Mouse (Mus musculus) CH12.LX (cell line): ENCODE data around the gene Gp5. TPM values are rescaled to one million over a fixed set of nuclear protein-coding genes. Genes with fewer than 3 reads are reported as not detected.

Source experiments
- DNase-seq: peaks from one replicate; pipeline ENCODE4 v3.0.0-alpha.2; 2013; ENCODE audit errors: extremely low read depth
- H3K27ac ChIP-seq: 2 replicates; pipeline ENCODE4 v1.5.1; 2012; ENCODE audit warnings: low read depth, mild to moderate bottlenecking, control low read depth, moderate library complexity; ENCODE audit not compliant: insufficient read depth
- H3K27me3 ChIP-seq: replicated peaks from 2 replicates; pipeline ENCODE3; 2012; ENCODE audit warnings: inconsistent platforms
- H3K36me3 ChIP-seq, 2 experiments: replicated peaks in 1 of 2; 2 replicates each; pipeline versions ENCODE3 to v1.6.1; 2012; ENCODE audit warnings: inconsistent platforms in 1 of 2, low read length in 1 of 2, mild to moderate bottlenecking in 1 of 2, mixed read lengths in 1 of 2, moderate library complexity in 1 of 2; ENCODE audit not compliant: control insufficient read depth in 1 of 2, insufficient read depth in 1 of 2
- H3K4me1 ChIP-seq, 2 experiments: 2 replicates each; pipeline ENCODE4 v1.6.1; 2012; ENCODE audit warnings: inconsistent platforms in 1 of 2, moderate library complexity in 1 of 2; ENCODE audit not compliant: insufficient read depth in 2 of 2, control insufficient read depth in 1 of 2
- H3K4me2 ChIP-seq: 2 replicates; pipeline ENCODE4 v1.6.1; 2012; ENCODE audit warnings: low read depth, mild to moderate bottlenecking, control low read depth; ENCODE audit not compliant: poor library complexity, insufficient read depth, severe bottlenecking
- H3K4me3 ChIP-seq, 3 experiments: fragments of 150-350 bp in 1 of 3; sonication (generic) in 1 of 3; replicated peaks in 1 of 3; 2 replicates each; pipeline versions ENCODE3 to v1.5.1; 2011 to 2012; ENCODE audit warnings: low read depth in 2 of 3, low read length in 2 of 3, mild to moderate bottlenecking in 2 of 3, moderate library complexity in 2 of 3, control low read depth in 1 of 3, improper control_type of control experiment in 1 of 3, inconsistent platforms in 1 of 3, mixed read lengths in 1 of 3; ENCODE audit not compliant: poor library complexity in 1 of 3
- H3K79me2 ChIP-seq: replicated peaks from 2 replicates; pipeline ENCODE4 v1.6.1; 2012; ENCODE audit warnings: mild to moderate bottlenecking, moderate library complexity; ENCODE audit not compliant: control insufficient read depth, poor library complexity, insufficient read depth, severe bottlenecking; ENCODE audit errors: extremely low read depth
- H3K9ac ChIP-seq: 2 replicates; pipeline ENCODE4 v1.6.1; 2012; ENCODE audit warnings: low read depth, mild to moderate bottlenecking, control low read depth, moderate library complexity; ENCODE audit not compliant: insufficient read depth
- H3K9me3 ChIP-seq: replicated peaks from 2 replicates; pipeline ENCODE3; 2012; ENCODE audit warnings: low read length, inconsistent platforms, mixed read lengths
- BHLHE40 ChIP-seq: IDR thresholded peaks from 2 replicates; pipeline ENCODE4 v1.6.1; 2011; ENCODE audit warnings: mild to moderate bottlenecking, low read depth, low read length, improper control_type of control experiment
- CHD1 ChIP-seq: IDR thresholded peaks from 2 replicates; pipeline ENCODE4 v1.6.1; 2012; ENCODE audit warnings: low read depth, low read length, improper control_type of control experiment, inconsistent platforms
- CTCF ChIP-seq, 2 experiments: IDR thresholded peaks in 1 of 2; conservative IDR thresholded peaks in 1 of 2; 2 replicates each; pipeline ENCODE4 v1.5.1; 2011 to 2012; ENCODE audit warnings: low read depth in 2 of 2, low read length in 2 of 2, improper control_type of control experiment in 1 of 2, inconsistent platforms in 1 of 2, mild to moderate bottlenecking in 1 of 2, moderate library complexity in 1 of 2
- E2F4 ChIP-seq: IDR thresholded peaks from 2 replicates; pipeline ENCODE4 v1.6.1; 2011; ENCODE audit warnings: low read depth, low read length, improper control_type of control experiment; ENCODE audit not compliant: insufficient replicate concordance
- ELF1 ChIP-seq: IDR thresholded peaks from 2 replicates; pipeline ENCODE4 v1.6.1; 2014; ENCODE audit warnings: low read depth, mild to moderate bottlenecking, inconsistent platforms, low read length, improper control_type of control experiment
- ETS1 ChIP-seq: conservative IDR thresholded peaks from 2 replicates; pipeline ENCODE4 v1.6.1; 2012; ENCODE audit warnings: low read depth, mild to moderate bottlenecking, inconsistent platforms, low read length, improper control_type of control experiment, moderate library complexity
- GABPA ChIP-seq: IDR thresholded peaks from 2 replicates; pipeline ENCODE4 v1.6.1; 2012; ENCODE audit warnings: low read depth, low read length, improper control_type of control experiment, inconsistent platforms; ENCODE audit not compliant: insufficient replicate concordance
- IRF4 ChIP-seq: IDR thresholded peaks from 2 replicates; pipeline ENCODE4 v1.6.1; 2014; ENCODE audit warnings: low read depth, mild to moderate bottlenecking, inconsistent platforms, low read length, improper control_type of control experiment
- JUN ChIP-seq: IDR thresholded peaks from 2 replicates; pipeline ENCODE4 v1.6.1; 2011; ENCODE audit warnings: low read depth, mild to moderate bottlenecking, low read length, improper control_type of control experiment, moderate library complexity; ENCODE audit not compliant: insufficient read depth
- KAT2A ChIP-seq: IDR thresholded peaks from 2 replicates; pipeline ENCODE4 v1.6.1; 2012; ENCODE audit warnings: low read length, improper control_type of control experiment, inconsistent platforms; ENCODE audit not compliant: insufficient replicate concordance
- MAFK ChIP-seq: IDR thresholded peaks from 2 replicates; pipeline ENCODE4 v1.6.1; 2011; ENCODE audit warnings: low read length, improper control_type of control experiment; ENCODE audit not compliant: insufficient replicate concordance
- MAZ ChIP-seq: IDR thresholded peaks from 2 replicates; pipeline ENCODE4 v1.6.1; 2012; ENCODE audit warnings: low read depth, mild to moderate bottlenecking, inconsistent platforms, low read length, improper control_type of control experiment, moderate library complexity
- MEF2A ChIP-seq: IDR thresholded peaks from 2 replicates; pipeline ENCODE4 v1.6.1; 2014; ENCODE audit warnings: low read depth, mild to moderate bottlenecking, inconsistent platforms, low read length, improper control_type of control experiment, borderline replicate concordance
- NELFE ChIP-seq: IDR thresholded peaks from 2 replicates; pipeline ENCODE4 v1.6.1; 2011; ENCODE audit warnings: low read depth, low read length, improper control_type of control experiment
- PAX5 ChIP-seq: IDR thresholded peaks from 2 replicates; pipeline ENCODE4 v1.6.1; 2012; ENCODE audit warnings: low read length, inconsistent platforms, mixed read lengths
- POLR2AphosphoS2 ChIP-seq: IDR thresholded peaks from 2 replicates; pipeline ENCODE4 v1.6.1; 2011; ENCODE audit warnings: low read depth, low read length, improper control_type of control experiment
- RAD21 ChIP-seq: IDR thresholded peaks from 2 replicates; pipeline ENCODE4 v1.6.1; 2011; ENCODE audit warnings: low read depth, mild to moderate bottlenecking, low read length, improper control_type of control experiment, moderate library complexity
- SIN3A ChIP-seq: IDR thresholded peaks from 2 replicates; pipeline ENCODE4 v1.6.1; 2012; ENCODE audit warnings: low read length, improper control_type of control experiment, inconsistent platforms
- SMC3 ChIP-seq: IDR thresholded peaks from 2 replicates; pipeline ENCODE4 v1.6.1; 2011; ENCODE audit warnings: low read depth, low read length, improper control_type of control experiment
- TBP ChIP-seq: conservative IDR thresholded peaks from 2 replicates; pipeline ENCODE4 v1.6.1; 2011; ENCODE audit warnings: low read depth, low read length, improper control_type of control experiment
- TCF12 ChIP-seq: IDR thresholded peaks from 2 replicates; pipeline ENCODE4 v1.6.1; 2014; ENCODE audit warnings: low read depth, mild to moderate bottlenecking, inconsistent platforms, low read length, improper control_type of control experiment
- UBTF ChIP-seq: IDR thresholded peaks from 2 replicates; pipeline ENCODE4 v1.6.1; 2012; ENCODE audit warnings: low read depth, mild to moderate bottlenecking, inconsistent platforms, low read length, improper control_type of control experiment, moderate library complexity
- USF1 ChIP-seq: IDR thresholded peaks from 2 replicates; pipeline ENCODE4 v1.6.1; 2014; ENCODE audit warnings: low read depth, mild to moderate bottlenecking, inconsistent platforms, low read length, improper control_type of control experiment
- ZC3H11A ChIP-seq: IDR thresholded peaks from 2 replicates; pipeline ENCODE4 v1.6.1; 2012; ENCODE audit warnings: low read depth, mild to moderate bottlenecking, inconsistent platforms, low read length, improper control_type of control experiment
- ZNF384 ChIP-seq: IDR thresholded peaks from 2 replicates; pipeline ENCODE4 v1.6.1; 2012; ENCODE audit warnings: low read depth, low read length, improper control_type of control experiment, inconsistent platforms
- dilution Hi-C: fragments of 300-500 bp; cut with MboI; formaldehyde crosslinking; loops from 2 replicates; pipeline ENCODE4 v1.14.3; 2020; ENCODE audit warnings: low sequenced_read_pairs; ENCODE audit not compliant: extremely low pct_unique_long_range_greater_than_20kb, extremely low pct_ligation_motif_present
- in situ Hi-C: fragments of 300-500 bp; cut with MboI; formaldehyde crosslinking; loops from 3 replicates; pipeline ENCODE4 v1.14.3; 2019; ENCODE audit warnings: low sequenced_read_pairs, low pct_ligation_motif_present, low pct_unique_long_range_greater_than_20kb, mixed read lengths
- polyA plus RNA-seq: library from polyadenylated mRNA; unstranded; fragments of >175 nt; gene quantifications from 2 replicates; pipeline ENCODE4 v1.2.1, GENCODE M21; 2012; ENCODE audit warnings: low read depth; ENCODE audit not compliant: insufficient read length
- total RNA-seq, 2 experiments: library from RNA; depleted of rRNA; stranded (reverse); fragments of 300-350 nt in 1 of 2; fragments of >200 nt in 1 of 2; gene quantifications; 2 replicates each; pipeline ENCODE4 v1.2.3; 2012 to 2014

Gp5 gene
- total and polyA plus RNA-seq, 3 experiments = 0.25 TPM; not detected in 2

- Histone ChIP-seq H3K9me3 (no peaks in the 10 kb centered on the region), H3K27me3 (no peaks in the 10 kb centered on the region), H3K79me2 (no peaks in the 10 kb centered on the region), H3K36me3 (no peaks in the 10 kb centered on the region), H3K4me3 (no peak overlapping the region), H3K4me1 (peaks cover under 1 to 14% of the 10 kb centered on the region in 2 experiments; a peak in 3 of 4 replicates), H3K27ac (no peak overlapping the region), H3K4me2 (no peak overlapping the region), H3K9ac (no peak overlapping the region)
- TF ChIP-seq E2F4 (no peak), MAFK (0 out of 2 replicates have a peak, but pooled peaks have one; percentile 19)
- no peak for DNase-seq
- in situ Hi-C loops (loop anchor here (5.0 to 25.0 kb wide), 3 partner anchors 37 to 1097 kb away; no protein-coding TSS in a partner anchor), dilution Hi-C loops (no loop called here)
These were observed 45.0 kb downstream of the Gp5 start for GRCm38 (mm10) chr16:30265611-30266010.

DNA sequence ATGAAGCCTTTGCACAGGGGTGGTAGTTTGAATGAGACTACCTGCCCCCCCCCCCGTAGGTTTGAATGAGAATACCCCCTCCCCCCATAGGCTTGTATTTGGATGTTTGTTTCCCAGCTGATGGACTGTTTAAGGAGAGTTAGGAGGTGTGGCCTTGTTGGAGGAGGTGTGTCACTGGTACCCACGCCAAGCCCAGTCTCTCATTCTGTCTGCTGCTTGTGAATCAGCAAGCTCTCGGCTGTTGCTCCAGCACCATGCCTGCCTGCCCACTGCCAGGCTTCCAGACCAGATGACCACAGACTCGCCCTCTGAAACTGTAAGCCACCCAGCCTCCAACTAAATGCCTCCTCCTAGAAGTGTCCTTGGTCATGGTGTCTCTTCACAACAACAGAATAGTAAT, 47.4 kb downstream of the Gp5 start:
- Histone ChIP-seq H3K36me3 (no peaks in the 10 kb centered on the region), H3K27ac (no peak overlapping the region), H3K4me3 (no peak overlapping the region), H3K9ac (no peak overlapping the region), H3K4me2 (no peak overlapping the region), H3K4me1 (peaks cover 3 to 11% of the 10 kb centered on the region in 2 experiments; a peak in 3 of 4 replicates), H3K27me3 (peaks cover 1% of the 10 kb centered on the region), H3K79me2 (no peaks in the 10 kb centered on the region), H3K9me3 (no peaks in the 10 kb centered on the region)
- DNase-seq = no peak
- no peak for TF ChIP-seq TBP
- dilution Hi-C loops = no loop called here
- in situ Hi-C loops = loop anchor here (25.0 kb wide), 2 partner anchors 799 to 1099 kb away; no protein-coding TSS in a partner anchor

- H3K27me3 ChIP-seq = peaks cover 1% of the 10 kb centered on the region
- in situ Hi-C loops = loop anchor here (25.0 kb wide), 2 partner anchors 800 to 1100 kb away; no protein-coding TSS in a partner anchor
- no peaks in the 10 kb centered on the region for H3K36me3 ChIP-seq
- peak; percentile 83 for DNase-seq
- no peaks in the 10 kb centered on the region for H3K9me3 ChIP-seq
- no peak overlapping the region for H3K4me3 ChIP-seq
- dilution Hi-C loops = no loop called here
- no peak overlapping the region for H3K9ac ChIP-seq
- H3K27ac ChIP-seq = no peak overlapping the region
- no peaks in the 10 kb centered on the region for H3K79me2 ChIP-seq
- no peak for TF ChIP-seq TCF12
- TF ChIP-seq NELFE = no peak
- no peak for TF ChIP-seq MEF2A
- no peak for TF ChIP-seq USF1
- TF ChIP-seq CTCF (conservative IDR thresholded peaks at IDR 0.05 in 1 of 2, IDR thresholded peaks at IDR 0.05 in 1 of 2; ENCODE audit: low read depth in 2 of 2, low read length in 2 of 2) = peak; percentile 88
- no peak for TF ChIP-seq SIN3A
- TF ChIP-seq POLR2AphosphoS2 = no peak
- no peak for TF ChIP-seq JUN
- no peak for TF ChIP-seq KAT2A
- TF ChIP-seq RAD21 = peak; percentile 57
- TF ChIP-seq GABPA = no peak
- TF ChIP-seq MAFK = no peak
- no peak for TF ChIP-seq CHD1
- TF ChIP-seq IRF4 = no peak
- TF ChIP-seq SMC3 = peak; percentile 72
- TF ChIP-seq ZNF384 = no peak
- TF ChIP-seq ZC3H11A = no peak
- no peak for TF ChIP-seq PAX5
- TF ChIP-seq MAZ = no peak
- TF ChIP-seq BHLHE40 = no peak
- TF ChIP-seq E2F4 = no peak
- no peak for TF ChIP-seq UBTF
- no peak for TF ChIP-seq ETS1
- no peak for TF ChIP-seq ELF1
- no peak overlapping the region for H3K4me2 ChIP-seq
- peaks cover 7 to 16% of the 10 kb centered on the region in 2 experiments for H3K4me1 ChIP-seq
These were observed 47.9 kb downstream of the Gp5 start for GRCm38 (mm10) chr16:30262664-30263063.
